Mouse (Mus musculus) myocyte (in vitro differentiated cells): ENCODE measurements at regions not wholly inside any gene's neighbourhood (a gene's known extent, or its start where the extent isn't known, plus 50 kb on each side); places are given as distances from the start of the nearest gene placed in this dataset.

Experiments
- H3K27me3 ChIP-seq: one replicate; pipeline ENCODE4 v1.6.1; 2011; ENCODE audit not compliant: control insufficient read depth, insufficient read depth, insufficient read length
- H3K36me3 ChIP-seq: one replicate; pipeline ENCODE4 v1.6.1; 2011; ENCODE audit not compliant: control insufficient read depth, insufficient read depth
- H3K4me2 ChIP-seq: one replicate; pipeline ENCODE4 v1.6.1; 2011; ENCODE audit warnings: low read depth, control low read depth
- H3K4me3 ChIP-seq: one replicate; pipeline ENCODE4 v1.5.1; 2011; ENCODE audit warnings: mild to moderate bottlenecking, control low read depth, moderate library complexity
- H3K79me2 ChIP-seq: one replicate; pipeline ENCODE4 v1.6.1; 2011; ENCODE audit not compliant: control insufficient read depth, insufficient read depth
- H3ac ChIP-seq: one replicate; pipeline ENCODE4 v1.6.1; 2011; ENCODE audit not compliant: control insufficient read depth, insufficient read length
- CEBPB ChIP-seq: IDR thresholded peaks from 2 replicates; pipeline ENCODE4 v1.6.1; 2011; ENCODE audit warnings: mild to moderate bottlenecking, moderate library complexity; ENCODE audit not compliant: poor library complexity, insufficient read depth, severe bottlenecking
- E2F4 ChIP-seq: IDR thresholded peaks from one replicate; pipeline ENCODE4 v1.6.1; 2011; ENCODE audit warnings: mild to moderate bottlenecking, control low read depth, moderate library complexity; ENCODE audit not compliant: insufficient read depth
- MAX ChIP-seq: IDR thresholded peaks from one replicate; pipeline ENCODE4 v1.6.1; 2011; ENCODE audit warnings: low read depth, mild to moderate bottlenecking, control low read depth
- MYOD1 ChIP-seq, 3 experiments: IDR thresholded peaks; one replicate each; pipeline ENCODE4 v1.6.1; 2011; ENCODE audit warnings: control low read depth in 2 of 3, low read depth in 2 of 3, mild to moderate bottlenecking in 2 of 3, moderate library complexity in 1 of 3; ENCODE audit not compliant: insufficient read length in 2 of 3, control insufficient read depth in 1 of 3
- MYOG ChIP-seq, 3 experiments: IDR thresholded peaks; one replicate each; pipeline ENCODE4 v1.6.1; 2011; ENCODE audit warnings: control low read depth in 2 of 3, low read depth in 2 of 3, mild to moderate bottlenecking in 2 of 3; ENCODE audit not compliant: insufficient read length in 2 of 3, control insufficient read depth in 1 of 3, insufficient read depth in 1 of 3
- POLR2A ChIP-seq: IDR thresholded peaks from one replicate; pipeline ENCODE4 v1.6.1; 2011; ENCODE audit warnings: low read depth, mild to moderate bottlenecking, control low read depth, moderate library complexity; ENCODE audit not compliant: insufficient read length
- POLR2AphosphoS2 ChIP-seq: IDR thresholded peaks from one replicate; pipeline ENCODE4 v1.6.1; 2011; ENCODE audit warnings: low read depth, control low read depth; ENCODE audit not compliant: insufficient read length
- REST ChIP-seq: IDR thresholded peaks from one replicate; pipeline ENCODE4 v1.6.1; 2011; ENCODE audit warnings: mild to moderate bottlenecking, control low read depth, moderate library complexity; ENCODE audit not compliant: insufficient read depth, insufficient read length
- SRF ChIP-seq: IDR thresholded peaks from one replicate; pipeline ENCODE4 v1.6.1; 2011; ENCODE audit warnings: low read depth; ENCODE audit not compliant: control insufficient read depth, insufficient read length
- TCF12 ChIP-seq: IDR thresholded peaks from one replicate; pipeline ENCODE4 v1.6.1; 2011; ENCODE audit warnings: mild to moderate bottlenecking, control low read depth; ENCODE audit not compliant: poor library complexity, insufficient read depth, severe bottlenecking
- TCF3 ChIP-seq: IDR thresholded peaks from one replicate; pipeline ENCODE4 v1.6.1; 2011; ENCODE audit warnings: low read depth, control low read depth; ENCODE audit not compliant: insufficient read length
- USF1 ChIP-seq: IDR thresholded peaks from one replicate; pipeline ENCODE4 v1.6.1; 2011; ENCODE audit warnings: low read depth, mild to moderate bottlenecking, control low read depth, moderate library complexity

DNA sequence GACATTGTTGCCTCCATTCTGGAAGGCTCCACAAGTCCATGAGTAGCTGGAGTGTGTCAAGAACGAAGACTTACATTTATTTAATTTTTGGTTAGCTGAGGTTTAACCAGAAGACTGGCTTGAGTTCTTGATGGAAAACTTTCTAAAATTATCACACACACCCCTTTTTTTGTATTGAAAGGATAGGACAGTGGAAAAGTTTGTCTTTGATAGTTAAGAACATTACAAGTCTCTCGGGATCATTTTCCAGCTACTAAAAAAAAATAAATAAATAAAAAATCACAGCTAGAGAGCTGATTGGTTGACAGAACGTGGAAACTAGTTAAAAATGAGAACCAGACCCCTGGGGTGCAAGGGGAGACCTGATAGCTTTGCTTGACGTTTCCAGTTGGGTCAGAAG is 173.6 kb upstream of the Slc38a2 start:
- TF ChIP-seq USF1 (no peak), CEBPB (no peak), SRF (no peak), POLR2A (no peak), MYOD1 (IDR thresholded peaks at IDR 0.05; ENCODE audit: control insufficient read depth in 1 of 3, insufficient read length in 2 of 3, low read depth in 2 of 3) (no peak), MYOG (IDR thresholded peaks at IDR 0.05; ENCODE audit: control insufficient read depth in 1 of 3, insufficient read depth in 1 of 3, insufficient read length in 2 of 3, low read depth in 2 of 3) (no peak), TCF12 (no peak), TCF3 (no peak)
- no peaks in the 10 kb centered on the region for H3K36me3 ChIP-seq
- H3K79me2 ChIP-seq: no peaks in the 10 kb centered on the region
- no peak overlapping the region for H3K4me2 ChIP-seq
- no peaks in the 10 kb centered on the region for H3K27me3 ChIP-seq
- H3ac ChIP-seq: no peak overlapping the region
- no peak overlapping the region for H3K4me3 ChIP-seq

DNA sequence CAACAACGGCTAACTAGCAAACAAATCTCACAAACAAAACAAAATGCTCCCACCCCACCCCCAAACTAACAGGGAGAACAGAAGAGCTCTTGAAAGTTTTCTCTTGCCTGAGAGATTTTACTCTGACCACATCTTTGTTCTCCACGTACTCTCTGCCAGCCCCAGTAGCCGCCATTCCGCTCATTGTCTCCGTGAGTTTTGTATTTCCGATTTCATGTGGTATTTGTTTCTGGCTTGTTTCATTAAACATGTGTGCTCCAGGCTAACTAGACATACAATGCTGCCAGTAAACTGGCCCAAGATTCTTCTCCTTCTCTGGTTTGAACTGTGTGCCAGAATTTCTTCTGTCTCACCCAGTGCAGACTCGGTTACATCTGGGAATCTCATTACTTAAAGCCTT is 168.2 kb upstream of the Slc38a2 start:
- TF ChIP-seq USF1 (no peak), REST (no peak), TCF3 (no peak), CEBPB (no peak), POLR2AphosphoS2 (no peak), MYOD1 (IDR thresholded peaks at IDR 0.05; ENCODE audit: control insufficient read depth in 1 of 3, insufficient read length in 2 of 3, low read depth in 2 of 3) (no peak), MYOG (IDR thresholded peaks at IDR 0.05; ENCODE audit: control insufficient read depth in 1 of 3, insufficient read depth in 1 of 3, insufficient read length in 2 of 3, low read depth in 2 of 3) (no peak), TCF12 (no peak), E2F4 (no peak)
- Histone ChIP-seq H3ac (no peak overlapping the region), H3K79me2 (no peaks in the 10 kb centered on the region), H3K4me2 (no peak overlapping the region), H3K4me3 (no peak overlapping the region), H3K27me3 (no peaks in the 10 kb centered on the region), H3K36me3 (no peaks in the 10 kb centered on the region)

GRCm38 (mm10) chr15:96865932-96866331 is 166.4 kb upstream of the Slc38a2 start:
- Histone ChIP-seq H3K79me2 (no peaks in the 10 kb centered on the region), H3K4me2 (no peak overlapping the region), H3K4me3 (no peak overlapping the region), H3K27me3 (no peaks in the 10 kb centered on the region), H3K36me3 (no peaks in the 10 kb centered on the region), H3ac (no peak overlapping the region)
- TF ChIP-seq USF1: no peak
- no peak for TF ChIP-seq REST
- no peak for TF ChIP-seq POLR2AphosphoS2
- TF ChIP-seq MYOG (IDR thresholded peaks at IDR 0.05; ENCODE audit: control insufficient read depth in 1 of 3, insufficient read depth in 1 of 3, insufficient read length in 2 of 3, low read depth in 2 of 3): no peak
- TF ChIP-seq E2F4: no peak
- TF ChIP-seq SRF: no peak
- TF ChIP-seq CEBPB: no peak
- TF ChIP-seq TCF12: no peak
- no peak for TF ChIP-seq POLR2A
- TF ChIP-seq MYOD1 (IDR thresholded peaks at IDR 0.05; ENCODE audit: control insufficient read depth in 1 of 3, insufficient read length in 2 of 3, low read depth in 2 of 3): no peak
- TF ChIP-seq MAX: no peak
- TF ChIP-seq TCF3: no peak

DNA sequence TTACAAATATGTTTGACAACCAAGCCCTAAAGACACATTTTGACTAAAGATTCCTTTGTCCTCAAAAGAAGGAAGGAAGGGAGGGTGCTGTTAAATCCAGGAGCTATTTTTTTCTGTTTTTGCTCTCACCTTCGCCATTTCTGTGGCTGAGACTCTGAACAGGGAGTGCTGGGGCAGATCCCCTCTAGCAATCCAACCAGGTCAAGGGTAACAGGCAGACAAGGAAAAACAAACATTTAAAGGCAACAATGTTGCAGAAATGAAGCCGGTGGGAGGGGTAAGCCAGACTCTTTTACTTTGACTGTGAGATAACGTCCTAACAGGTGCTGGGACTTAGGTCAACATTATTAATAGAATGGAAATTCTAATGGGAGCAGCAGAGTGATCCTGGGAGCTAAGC is 158.2 kb upstream of the Slc38a2 start:
- Histone ChIP-seq H3K27me3 (no peaks in the 10 kb centered on the region), H3K4me2 (peak overlapping the region; percentile 26), H3K79me2 (no peaks in the 10 kb centered on the region), H3ac (no peak overlapping the region), H3K36me3 (no peaks in the 10 kb centered on the region), H3K4me3 (no peak overlapping the region)
- TF ChIP-seq MYOG (IDR thresholded peaks at IDR 0.05; ENCODE audit: control insufficient read depth in 1 of 3, insufficient read depth in 1 of 3, insufficient read length in 2 of 3, low read depth in 2 of 3): peak in 1 of 3 experiments; percentile 27
- TF ChIP-seq SRF: no peak

- Histone ChIP-seq H3K4me2 (no peak overlapping the region), H3K79me2 (no peaks in the 10 kb centered on the region), H3K27me3 (no peaks in the 10 kb centered on the region), H3K36me3 (no peaks in the 10 kb centered on the region), H3ac (no peak overlapping the region), H3K4me3 (no peak overlapping the region)
- no peak for TF ChIP-seq E2F4
- no peak for TF ChIP-seq REST
- TF ChIP-seq SRF: no peak
- no peak for TF ChIP-seq USF1
- no peak for TF ChIP-seq CEBPB
- no peak for TF ChIP-seq MAX
Observed at GRCm38 (mm10) chr15:96851970-96852768, 152.6 kb upstream of the Slc38a2 start.
